Mouse (Mus musculus) liver, embryonic 14.5 days (tissue): ENCODE measurements around the gene Sufu. TPM values are rescaled to one million over a fixed set of nuclear protein-coding genes. Genes with fewer than 3 reads are reported as not detected.

Experiments
- ATAC-seq: fragments of 200-750 bp; cut with Nextera tagmentation; 2 replicates; pipeline ENCODE4 v1.8.0; 2017; ENCODE audit warnings: moderate number of reproducible peaks, mild to moderate bottlenecking, moderate library complexity; ENCODE audit not compliant: insufficient read depth
- DNase-seq, 3 experiments: peaks; one replicate each; pipeline ENCODE4 v3.0.0-alpha.2; 2012 to 2013; ENCODE audit warnings: low read depth in 3 of 3, low spot score in 3 of 3
- H3K27ac ChIP-seq: fragments of 300-500 bp; sonication (generic); 2 replicates; pipeline ENCODE4 v1.5.1; 2014; ENCODE audit warnings: moderate library complexity, mild to moderate bottlenecking, control low read depth, inconsistent platforms
- H3K27me3 ChIP-seq: fragments of 300-500 bp; sonication (generic); 2 replicates; pipeline ENCODE4 v1.6.1; 2014; ENCODE audit warnings: mild to moderate bottlenecking, low read length, moderate library complexity; ENCODE audit not compliant: control insufficient read depth, insufficient read depth
- H3K36me3 ChIP-seq: fragments of 300-500 bp; sonication (generic); replicated peaks from 2 replicates; pipeline ENCODE4 v1.6.1; 2014; ENCODE audit warnings: low read depth; ENCODE audit not compliant: control insufficient read depth, insufficient read depth
- H3K4me1 ChIP-seq, 2 experiments: fragments of 200-500 bp in 1 of 2; fragments of 300-500 bp in 1 of 2; sonication (generic) in 1 of 2; replicated peaks; 2 replicates each; pipeline ENCODE4 v1.6.1; 2012 to 2014; ENCODE audit warnings: antibody characterized with exemption in 1 of 2, inconsistent platforms in 1 of 2, low read length in 1 of 2; ENCODE audit not compliant: control insufficient read depth in 2 of 2, insufficient read depth in 2 of 2
- H3K4me2 ChIP-seq: fragments of 300-500 bp; sonication (generic); 2 replicates; pipeline ENCODE4 v1.6.1; 2014; ENCODE audit warnings: low read depth, mild to moderate bottlenecking, control low read depth, moderate library complexity
- H3K4me3 ChIP-seq, 2 experiments: fragments of 200-500 bp in 1 of 2; fragments of 300-500 bp in 1 of 2; sonication (generic) in 1 of 2; 2 replicates each; pipeline ENCODE4 v1.5.1; 2012 to 2014; ENCODE audit warnings: low read depth in 2 of 2, low read length in 2 of 2, mild to moderate bottlenecking in 2 of 2, control low read depth in 1 of 2, inconsistent platforms in 1 of 2, moderate library complexity in 1 of 2; ENCODE audit not compliant: insufficient read depth in 1 of 2
- H3K9ac ChIP-seq: fragments of 300-500 bp; sonication (generic); replicated peaks from 2 replicates; pipeline ENCODE4 v1.6.1; 2014; ENCODE audit warnings: mild to moderate bottlenecking, control low read depth, moderate library complexity
- H3K9me3 ChIP-seq: fragments of 300-500 bp; sonication (generic); 2 replicates; pipeline ENCODE4 v1.6.1; 2016; ENCODE audit warnings: low read length, mixed read lengths; ENCODE audit not compliant: control insufficient read depth
- CTCF ChIP-seq: IDR thresholded peaks from 2 replicates; pipeline ENCODE4 v1.5.1; 2016; ENCODE audit warnings: antibody characterized with exemption, low read depth, control low read depth
- EP300 ChIP-seq: IDR thresholded peaks from 2 replicates; pipeline ENCODE4 v1.6.1; 2016; ENCODE audit warnings: antibody characterized with exemption, low read depth
- WGBS: fragments of 180-500 bp; shearing (Covaris S2); extraction: QIAGEN DNeasy Blood & Tissue Kit; methylation state at CpG from one replicate; pipeline ENCODE4 v1.1.7; 2014; ENCODE audit not compliant: insufficient replicate concordance; 5-methylcytosine and 5-hydroxymethylcytosine counted together
- polyA plus RNA-seq, 2 experiments: library from polyadenylated mRNA; depleted of rRNA in 1 of 2; stranded (reverse) in 1 of 2; unstranded in 1 of 2; fragments of >200 nt; fragmentation: Nextera tagmentation in 1 of 2; extraction: Ambion mirVana in 1 of 2; gene quantifications; 2 replicates each; pipeline versions ENCODE4 v1.2.1 to v1.2.3; 2012 to 2014

Sufu gene
- polyA plus RNA-seq, 2 experiments: 3.6 to 4.2 TPM

DNA sequence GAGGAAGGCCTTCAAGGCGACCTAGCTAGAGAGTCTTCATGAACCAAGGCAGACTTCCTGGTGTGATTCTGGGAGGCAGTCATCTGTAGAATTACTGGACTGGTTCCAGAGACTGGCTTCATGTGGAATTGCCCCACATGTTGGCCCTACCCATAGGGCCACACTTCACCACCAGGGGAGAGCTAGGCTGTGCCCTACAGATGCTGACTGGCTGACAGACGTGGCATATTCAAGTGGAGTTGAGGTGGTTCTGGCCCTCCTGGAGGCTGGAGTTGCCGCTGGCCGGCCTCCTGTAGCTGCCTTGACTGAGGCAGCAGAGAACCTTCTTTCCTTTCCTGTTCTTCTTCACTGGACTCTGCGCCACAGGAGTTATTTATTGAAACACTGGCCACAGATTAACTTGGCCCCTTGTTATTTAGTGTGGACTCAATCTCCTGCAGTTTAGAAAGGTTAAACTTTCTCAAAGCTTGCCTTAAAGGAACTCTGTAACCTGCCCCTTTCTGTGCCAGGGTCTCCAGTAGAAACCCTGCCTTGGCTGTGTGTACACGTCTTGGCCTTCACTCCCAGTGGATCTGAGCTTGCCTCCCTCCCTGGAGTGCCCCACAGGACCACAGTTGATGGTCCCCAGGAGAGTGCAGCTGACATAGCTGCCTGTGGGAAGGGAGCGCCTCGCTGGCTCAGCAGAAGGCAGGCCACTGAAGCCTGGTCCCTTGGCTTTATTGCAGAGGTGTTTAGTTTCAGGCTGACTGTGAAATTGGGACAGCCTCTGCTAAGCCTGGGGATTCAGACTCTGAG, 10.1 kb downstream of the Sufu start:
- Histone ChIP-seq H3K36me3 (no peaks in the 10 kb centered on the region; the same call in 1 of the 2 replicates), H3K27ac (no peak overlapping the region; the same call in 1 of the 2 replicates), H3K9ac (no peak overlapping the region), H3K4me3 (no peak overlapping the region), H3K4me1 (no peaks in the 10 kb centered on the region), H3K27me3 (no peaks in the 10 kb centered on the region), H3K9me3 (no peaks in the 10 kb centered on the region), H3K4me2 (no peak overlapping the region)
- WGBS: 71% methylated on average over 8 of the region's 8 CpGs
- TF ChIP-seq CTCF (no peak), EP300 (no peak)
- DNase-seq: no peak
- no peak for ATAC-seq

DNA sequence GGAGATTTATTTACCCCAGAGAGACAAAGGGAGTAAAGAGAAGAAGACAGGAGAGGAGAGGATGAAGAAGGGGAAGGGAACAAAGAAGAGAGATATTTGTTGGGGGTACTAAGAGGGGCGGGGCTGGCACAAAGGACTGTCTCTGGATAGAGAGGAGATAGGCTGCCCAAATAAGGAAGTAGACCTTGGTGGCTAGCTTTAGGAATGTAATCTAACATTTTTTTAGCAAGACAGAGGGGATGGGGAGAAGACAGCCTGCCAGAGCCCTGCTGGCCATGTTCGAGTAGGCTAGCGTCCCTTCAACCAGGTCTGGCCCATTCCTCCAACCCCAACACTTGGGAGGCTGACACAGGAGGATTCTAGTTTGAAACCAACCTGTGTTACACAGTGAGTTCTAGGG, 12.8 kb downstream of the Sufu start:
- Histone ChIP-seq H3K9ac (no peak overlapping the region), H3K4me1 (no peaks in the 10 kb centered on the region), H3K36me3 (no peaks in the 10 kb centered on the region; the same call in 1 of the 2 replicates), H3K9me3 (no peaks in the 10 kb centered on the region), H3K27me3 (no peaks in the 10 kb centered on the region), H3K27ac (no peak overlapping the region), H3K4me3 (no peak overlapping the region), H3K4me2 (no peak overlapping the region)
- no peak for ATAC-seq
- WGBS: 49% methylated on average over 3 of the region's 3 CpGs
- TF ChIP-seq EP300 (no peak), CTCF (no peak)
- DNase-seq: no peak

DNA sequence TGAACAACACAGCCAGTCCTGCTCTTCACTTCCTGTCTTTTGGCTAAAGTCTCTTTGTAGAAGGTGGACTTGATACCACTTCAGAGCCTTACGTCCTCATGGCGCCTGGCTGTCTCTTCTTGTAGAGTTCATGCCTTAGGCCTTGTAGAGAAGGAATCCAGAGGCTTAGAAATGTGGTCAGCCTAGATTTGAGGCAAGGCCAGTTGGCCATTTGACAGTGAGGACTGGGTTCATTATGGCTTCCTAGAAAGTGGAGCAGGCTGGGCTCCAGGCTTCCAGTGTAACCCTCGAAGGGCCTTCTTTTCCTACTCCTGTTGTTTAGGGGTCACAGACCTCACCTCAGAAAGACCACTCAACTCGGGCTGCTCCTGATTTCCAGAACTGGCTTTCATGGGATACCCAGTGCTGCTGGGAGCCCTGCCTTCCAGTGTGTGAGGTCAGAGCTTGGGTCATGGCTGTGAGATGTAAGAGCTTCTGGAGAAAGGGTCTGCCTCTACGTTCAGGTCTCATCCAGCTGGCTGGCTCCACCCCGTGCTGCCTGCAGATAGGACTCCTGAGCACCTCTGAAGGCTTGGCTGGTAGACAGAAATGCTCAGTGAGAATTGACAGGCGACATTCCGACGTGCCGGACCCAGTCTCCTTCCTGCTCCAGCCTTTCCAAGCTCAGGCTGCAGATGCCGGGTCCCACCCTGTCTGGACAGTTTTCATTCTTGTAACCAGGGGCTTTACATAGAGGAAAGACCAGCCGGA, 15.5 kb downstream of the Sufu start:
- Histone ChIP-seq H3K27ac (no peak overlapping the region), H3K36me3 (no peaks in the 10 kb centered on the region), H3K4me1 (no peaks in the 10 kb centered on the region), H3K27me3 (no peaks in the 10 kb centered on the region), H3K4me3 (no peak overlapping the region), H3K4me2 (no peak overlapping the region), H3K9me3 (no peaks in the 10 kb centered on the region), H3K9ac (no peak overlapping the region)
- WGBS: 72% methylated on average over 12 of the region's 12 CpGs
- ATAC-seq: no peak
- no peak for TF ChIP-seq EP300
- TF ChIP-seq CTCF: no peak
- DNase-seq: no peak

DNA sequence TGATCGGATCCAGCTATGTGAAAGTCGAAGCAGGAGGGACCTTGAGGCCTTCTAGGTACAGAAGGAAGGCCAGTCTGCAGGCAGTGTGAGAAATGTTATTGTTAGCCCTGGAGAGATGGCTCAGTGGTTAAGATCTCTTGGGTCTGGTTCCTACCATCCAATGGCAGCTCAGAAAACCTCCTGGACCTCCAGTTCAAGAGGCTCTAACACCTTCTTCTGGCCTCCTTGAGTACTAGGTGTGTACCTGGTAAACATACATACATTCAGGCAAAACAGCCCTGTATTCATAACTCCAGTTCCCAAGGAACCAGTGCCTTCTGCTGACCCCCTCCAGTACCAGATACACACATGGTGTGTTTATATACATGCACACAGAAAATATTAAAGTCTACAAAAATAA, 17.3 kb downstream of the Sufu start:
- WGBS: 75% methylated on average over 2 of the region's 2 CpGs
- H3K36me3 ChIP-seq: no peaks in the 10 kb centered on the region
- no peaks in the 10 kb centered on the region for H3K4me1 ChIP-seq
- no peaks in the 10 kb centered on the region for H3K9me3 ChIP-seq
- ATAC-seq: no peak
- H3K4me2 ChIP-seq: no peak overlapping the region
- no peak overlapping the region for H3K27ac ChIP-seq
- H3K9ac ChIP-seq: no peak overlapping the region
- no peak for DNase-seq
- no peak overlapping the region for H3K4me3 ChIP-seq
- no peaks in the 10 kb centered on the region for H3K27me3 ChIP-seq
- no peak for TF ChIP-seq EP300
- TF ChIP-seq CTCF: no peak

DNA sequence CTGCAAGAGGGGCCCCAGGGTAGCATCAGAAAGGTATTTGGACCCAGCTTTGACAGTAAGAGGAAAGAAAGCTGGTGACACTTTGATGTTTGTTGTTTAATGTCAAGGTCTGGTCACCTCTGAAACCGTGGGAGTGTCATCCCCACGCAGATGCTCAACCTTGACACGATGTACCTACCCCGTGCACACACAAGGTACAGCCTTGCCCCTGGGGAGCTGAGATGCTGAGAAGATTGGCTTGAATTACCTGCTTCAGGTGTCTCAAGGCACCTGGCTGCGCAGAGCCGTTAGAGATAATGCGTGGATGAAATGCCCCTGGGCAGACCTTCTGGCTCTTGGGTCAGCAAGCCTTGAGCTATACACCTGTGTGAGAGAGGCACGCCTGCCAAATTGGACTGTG, 17.8 kb downstream of the Sufu start:
- H3K27me3 ChIP-seq: no peaks in the 10 kb centered on the region
- H3K36me3 ChIP-seq: no peaks in the 10 kb centered on the region
- H3K27ac ChIP-seq: no peak overlapping the region
- H3K4me2 ChIP-seq: no peak overlapping the region
- no peak overlapping the region for H3K4me3 ChIP-seq
- H3K9ac ChIP-seq: no peak overlapping the region
- WGBS: 80% methylated on average over 8 of the region's 8 CpGs
- DNase-seq (no peak), ATAC-seq (no peak)
- no peaks in the 10 kb centered on the region for H3K4me1 ChIP-seq
- TF ChIP-seq CTCF: no peak
- no peak for TF ChIP-seq EP300
- no peaks in the 10 kb centered on the region for H3K9me3 ChIP-seq
